Mouse (Mus musculus) ovary, postnatal 14 days (tissue): ENCODE data around the gene Cby1.

ENCODE experiments used
- DNase-seq: peaks from one replicate; pipeline ENCODE4 v3.0.0; 2022; ENCODE audit warnings: low spot score

Gene Cby1

GRCm38 (mm10) chr15:79681973-79682372, 23.0 kb downstream of the Cby1 start:
- no peak for DNase-seq

DNA sequence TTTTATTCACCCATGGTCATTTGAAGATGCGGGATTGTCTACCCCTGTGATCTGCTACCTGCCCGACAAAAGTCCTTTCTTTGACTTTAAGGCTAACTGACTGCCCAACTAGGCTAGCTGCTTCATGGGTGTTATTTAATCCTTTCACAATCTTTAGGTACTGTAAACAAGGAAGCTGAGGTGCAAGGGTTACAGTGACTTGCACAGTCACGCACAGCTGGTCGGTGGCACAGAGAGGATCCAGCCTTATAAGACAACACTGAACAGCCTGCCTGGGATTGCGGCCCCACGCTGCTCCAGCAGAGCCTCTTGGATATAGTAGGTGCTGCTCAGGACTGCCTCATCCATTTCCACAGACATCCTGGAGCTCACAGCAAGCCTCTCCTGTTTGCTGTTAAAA, 24.1 kb downstream of the Cby1 start:
- DNase-seq: no peak

GRCm38 (mm10) chr15:79683707-79684465, 24.9 kb downstream of the Cby1 start:
- DNase-seq: no peak

DNA sequence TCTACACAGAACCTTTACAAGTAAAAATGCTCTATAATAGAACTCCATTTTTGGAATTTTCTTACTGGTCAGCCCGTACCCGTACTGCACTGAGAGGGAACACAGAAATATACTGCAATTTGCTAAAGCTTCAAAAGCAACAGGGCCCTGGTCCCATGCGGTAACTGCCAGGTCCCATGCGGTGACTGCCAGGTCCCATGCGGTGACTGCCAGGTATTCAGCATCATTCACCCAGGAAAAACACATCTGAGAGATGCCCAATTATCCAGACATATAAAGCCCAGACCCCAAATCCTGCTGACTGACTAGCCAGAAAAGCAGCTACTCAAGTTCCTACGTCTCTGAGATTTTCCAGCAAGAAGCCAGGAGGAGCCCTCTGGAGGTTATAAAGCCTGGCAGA, 25.6 kb downstream of the Cby1 start:
- DNase-seq: no peak

- no peak for DNase-seq
Measured at GRCm38 (mm10) chr15:79685141-79685641, 26.2 kb downstream of the Cby1 start.

DNA sequence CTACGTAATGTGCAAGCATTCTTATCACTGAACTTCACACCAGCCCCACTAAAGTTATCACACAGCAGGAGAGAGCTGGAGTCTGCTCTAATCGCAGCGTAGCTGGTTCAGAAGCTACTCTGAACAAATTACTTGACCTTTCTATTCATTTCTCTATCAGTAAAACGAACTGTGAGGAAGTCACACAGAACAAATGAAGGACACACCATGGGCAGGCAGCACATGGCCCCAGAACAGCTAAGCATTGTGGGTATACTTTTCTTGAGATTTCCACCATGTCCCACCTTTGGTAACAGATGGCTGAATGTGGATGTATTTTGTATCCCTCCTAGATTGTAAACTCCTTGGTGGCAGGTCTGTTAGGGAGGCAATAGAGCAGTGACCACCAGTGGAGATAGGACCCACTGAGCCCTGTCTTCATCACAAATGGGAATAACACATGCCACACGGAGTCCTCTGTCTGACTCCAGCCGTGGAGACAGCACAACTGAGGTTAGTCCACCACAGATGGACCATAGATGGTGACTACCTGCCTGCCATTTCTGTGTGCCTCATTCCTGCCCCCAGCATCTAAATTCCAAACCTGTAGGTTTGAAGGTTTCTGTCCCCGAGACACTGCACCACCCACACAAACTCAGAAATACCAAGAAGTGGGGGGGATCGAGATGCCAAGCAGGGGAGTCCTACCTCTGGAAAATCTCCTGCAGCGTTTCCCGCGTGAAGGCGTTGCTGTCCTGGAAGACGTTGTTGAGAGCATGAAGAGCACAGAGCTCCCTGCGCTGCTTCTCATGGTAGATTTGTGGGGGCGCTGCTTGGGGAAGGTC, 27.3 kb downstream of the Cby1 start:
- no peak for DNase-seq

DNA sequence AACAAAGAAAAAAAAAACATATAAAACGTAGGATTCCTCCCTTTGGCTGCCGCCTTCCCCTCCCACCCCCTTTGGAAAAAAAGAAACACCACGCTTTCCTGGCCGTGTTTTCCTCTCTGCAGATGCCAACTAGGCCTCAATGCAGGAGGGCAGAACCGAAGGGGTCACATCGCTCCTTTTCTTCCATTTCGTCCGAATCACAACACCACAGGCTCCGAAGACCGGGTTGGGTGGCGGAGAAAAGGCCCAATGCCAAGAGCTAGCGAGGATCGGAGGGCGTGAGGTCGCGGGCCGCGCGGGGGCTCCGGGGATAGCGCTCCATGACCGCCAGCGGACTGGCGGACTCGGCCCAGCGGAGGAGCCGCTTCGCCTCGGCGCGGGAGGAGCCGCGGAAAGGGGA, 28.2 kb downstream of the Cby1 start:
- DNase-seq: peak; percentile 36

GRCm38 (mm10) chr15:79687646-79688267, 28.8 kb downstream of the Cby1 start, which contains the start of gene Josd1:
Gene Josd1 (minus strand): TSS chr15:79687919.
- DNase-seq: peak; percentile 97

DNA sequence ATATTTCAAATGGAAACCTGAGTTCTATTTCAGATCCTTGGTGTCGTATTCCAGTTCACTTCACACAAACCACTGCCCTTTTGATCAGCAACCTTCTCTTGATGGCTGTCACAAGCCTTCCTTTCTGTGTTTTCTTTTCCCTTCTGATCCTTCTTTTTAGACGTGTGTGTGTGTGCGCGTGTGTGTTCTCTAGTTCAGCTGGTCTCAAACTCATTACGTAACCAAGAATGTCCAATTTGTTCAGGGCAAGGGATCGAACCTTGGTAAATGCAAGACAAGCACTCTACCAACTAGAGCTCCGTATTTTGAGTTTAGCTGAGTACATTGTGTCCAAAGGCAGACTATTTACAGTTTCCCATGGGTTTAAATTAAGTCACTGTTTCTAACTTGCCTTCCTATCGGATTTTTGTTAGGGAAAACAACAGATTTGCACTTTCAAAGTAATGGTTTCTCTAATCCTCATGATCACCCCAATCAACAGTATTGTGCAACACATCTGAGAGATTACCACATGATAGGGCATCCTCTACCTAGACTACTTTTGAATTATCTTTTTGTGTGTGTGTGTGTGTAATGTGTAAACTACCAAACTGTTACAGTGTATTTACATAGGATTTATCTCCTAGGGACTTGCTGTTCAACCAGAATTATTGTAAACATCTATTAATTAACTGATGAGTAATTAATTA, 29.4 kb downstream of the Cby1 start:
- DNase-seq: no peak

- DNase-seq: no peak
Measured at GRCm38 (mm10) chr15:79689662-79690425, 30.8 kb downstream of the Cby1 start.

DNA sequence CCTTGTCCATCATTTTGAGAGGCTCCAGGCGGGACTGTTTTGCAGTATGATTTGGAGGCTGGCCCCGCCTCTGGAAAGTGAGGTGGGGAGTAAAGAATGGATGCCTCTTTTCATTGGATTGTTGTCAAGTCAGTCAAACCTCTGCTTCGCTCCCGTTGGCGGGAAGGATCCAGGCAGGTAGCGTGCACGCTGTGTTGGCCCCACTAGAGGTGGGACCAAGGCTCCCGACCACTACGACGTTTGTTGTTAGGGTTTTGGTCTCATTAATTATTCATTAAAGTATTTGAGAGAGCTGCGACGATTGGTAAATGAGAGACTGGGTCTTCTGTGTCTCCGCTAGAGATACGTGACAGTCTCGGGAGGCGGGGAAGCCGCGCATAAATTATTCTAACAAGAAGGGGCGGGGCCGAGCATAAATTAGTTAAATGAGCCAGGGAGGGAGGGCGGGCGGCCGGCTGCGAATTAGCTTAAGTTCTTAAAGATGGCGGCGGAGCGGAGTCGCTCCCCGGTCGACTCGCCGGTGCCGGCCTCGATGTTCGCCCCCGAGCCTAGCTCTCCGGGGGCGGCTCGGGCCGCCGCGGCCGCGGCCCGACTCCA, 31.5 kb downstream of the Cby1 start, which contains the start of gene Gtpbp1:
Gene Gtpbp1, plus strand, starts transcription at position 420 of the 597 bp plus-strand sequence.
- peak; percentile 91 for DNase-seq

DNA sequence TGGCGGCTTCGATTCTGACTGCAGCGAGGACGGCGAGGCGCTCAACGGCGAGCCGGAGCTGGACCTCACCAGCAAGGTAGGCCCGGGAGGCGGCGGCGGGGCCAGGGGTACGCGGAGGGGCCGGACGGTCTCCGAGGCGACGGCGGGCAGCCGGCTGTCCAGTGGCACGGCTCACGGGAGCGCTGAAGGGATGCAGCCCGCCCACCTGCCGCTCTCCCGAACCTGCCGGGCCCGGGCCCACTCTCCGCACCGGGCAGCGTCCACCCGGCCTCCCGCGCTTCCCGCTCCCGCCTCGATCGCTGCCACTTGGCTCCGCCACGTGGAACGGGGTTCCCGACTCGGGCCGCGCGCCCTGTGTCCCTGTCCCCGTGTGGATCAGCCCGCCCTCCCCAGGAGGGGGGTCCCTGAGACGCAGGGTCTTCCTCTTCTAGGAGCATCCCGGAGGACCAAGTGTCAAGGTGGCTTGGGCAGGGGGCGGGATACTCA, 32.1 kb downstream of the Cby1 start:
- DNase-seq: peak; percentile 45

GRCm38 (mm10) chr15:79692334-79692733, 33.3 kb downstream of the Cby1 start:
- DNase-seq: no peak

- no peak for DNase-seq
Measured at GRCm38 (mm10) chr15:79693740-79694139, 34.7 kb downstream of the Cby1 start.

GRCm38 (mm10) chr15:79694512-79694911, 35.5 kb downstream of the Cby1 start:
- DNase-seq: no peak

DNA sequence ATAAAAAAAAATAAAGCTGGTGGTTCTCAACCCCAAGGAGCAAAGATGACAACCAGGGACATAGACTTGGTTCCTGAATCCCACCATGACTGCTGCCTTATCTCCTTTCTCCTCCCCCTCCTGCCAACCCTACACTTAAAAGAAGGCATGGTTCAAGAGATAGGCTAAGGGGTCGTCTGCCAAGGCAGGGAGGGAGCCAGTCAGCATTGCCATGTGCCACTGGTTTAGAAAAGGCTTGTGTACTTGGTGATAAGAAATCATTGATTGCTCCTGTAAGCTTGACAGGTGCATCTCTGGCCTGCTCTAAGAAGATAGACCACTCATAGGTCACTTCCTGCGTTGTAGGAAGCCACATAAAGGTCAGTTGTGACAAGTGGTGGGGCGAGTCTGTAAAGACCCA, 36.5 kb downstream of the Cby1 start:
- no peak for DNase-seq

GRCm38 (mm10) chr15:79696508-79696907, 37.5 kb downstream of the Cby1 start:
- no peak for DNase-seq

DNA sequence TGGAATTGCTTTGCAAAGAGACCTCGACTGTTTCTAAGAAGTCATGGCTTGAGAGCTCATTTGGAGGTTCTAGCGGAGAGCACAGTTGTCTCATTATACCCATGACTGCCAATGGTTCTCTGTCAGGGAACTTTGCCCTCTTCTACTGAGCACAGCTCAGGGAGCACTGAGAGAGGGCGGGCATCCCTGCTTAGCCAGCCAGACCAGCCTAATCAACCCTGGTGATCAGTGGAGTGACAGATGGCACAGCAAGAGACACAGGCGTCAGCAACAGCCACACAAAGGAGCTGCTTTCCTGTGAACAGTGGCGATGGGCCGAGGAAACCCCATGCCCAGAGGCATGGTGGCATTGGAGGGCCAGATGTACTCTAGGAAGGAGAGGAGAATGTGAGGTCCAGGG, 38.0 kb downstream of the Cby1 start:
- no peak for DNase-seq

DNA sequence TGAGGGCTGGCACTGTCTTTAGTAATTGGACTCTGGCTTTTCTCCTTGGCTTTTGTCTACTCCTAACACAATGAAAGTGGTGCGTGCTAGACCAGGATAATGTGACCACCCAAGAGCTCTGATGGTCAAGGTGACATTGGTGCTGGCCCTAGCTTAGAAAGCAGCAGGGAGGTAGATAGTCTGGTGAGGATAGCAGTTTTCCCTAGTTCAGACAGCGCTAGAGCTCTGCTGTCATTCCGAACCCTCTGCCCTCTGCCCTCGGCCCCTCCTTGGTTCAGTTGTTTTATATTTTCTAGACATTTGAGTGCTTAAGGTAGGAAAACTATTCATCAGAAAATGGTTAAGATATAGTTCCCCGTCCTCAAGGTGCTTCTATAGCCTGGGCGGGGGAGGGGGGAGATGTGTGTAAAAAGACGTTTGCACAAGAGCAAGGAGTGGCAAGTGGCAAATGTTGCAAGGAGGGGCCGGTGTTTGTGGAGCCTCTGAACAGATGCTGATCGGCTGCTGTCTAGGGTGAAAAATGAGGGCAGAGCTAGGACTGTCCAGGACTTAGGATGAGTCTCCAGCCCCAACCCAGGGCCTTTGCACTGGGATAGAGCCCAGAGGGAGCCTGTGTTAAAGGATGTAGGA, 38.7 kb downstream of the Cby1 start:
- no peak for DNase-seq

DNA sequence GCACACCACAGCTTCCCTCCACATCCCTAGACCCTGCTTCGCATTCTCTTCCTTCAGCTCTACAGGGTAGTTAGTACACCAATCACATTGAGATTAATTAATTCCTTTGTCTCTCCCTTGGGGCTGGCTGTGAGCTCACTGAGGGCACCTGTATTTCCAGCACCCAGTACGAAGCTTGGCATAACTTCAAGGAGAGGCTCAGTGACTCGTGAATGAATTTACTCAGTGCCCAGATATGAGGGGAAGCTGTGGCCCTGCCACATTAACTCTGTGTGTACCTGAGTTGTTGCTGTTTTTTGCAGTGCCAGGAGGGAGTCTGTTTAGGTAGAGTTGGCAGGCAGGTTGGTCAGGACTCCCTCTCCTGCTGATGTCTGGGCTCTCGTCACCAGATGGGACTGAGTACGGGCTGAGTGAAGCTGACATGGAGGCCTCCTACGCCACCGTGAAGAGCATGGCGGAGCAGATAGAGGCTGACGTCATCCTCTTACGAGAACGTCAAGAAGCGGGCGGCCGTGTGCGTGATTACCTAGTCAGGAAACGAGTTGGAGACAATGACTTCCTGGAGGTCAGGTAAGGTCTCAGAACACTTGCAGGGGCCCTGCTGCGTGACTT, 47.7 kb downstream of the Cby1 start:
- no peak for DNase-seq
